Mouse (Mus musculus) spleen, postnatal 10 days (tissue): ENCODE results near the gene Dpysl5.
"Not testable (repeated sequence)": the region's sequence is repeated elsewhere in the genome, so short reads cannot be mapped to it uniquely, and the experiment has no call there.

Source experiments
- DNase-seq, 2 experiments: peaks; one replicate each; pipeline ENCODE4 v3.0.0; 2021 to 2022; ENCODE audit warnings: low spot score in 2 of 2

Gene Dpysl5

DNA sequence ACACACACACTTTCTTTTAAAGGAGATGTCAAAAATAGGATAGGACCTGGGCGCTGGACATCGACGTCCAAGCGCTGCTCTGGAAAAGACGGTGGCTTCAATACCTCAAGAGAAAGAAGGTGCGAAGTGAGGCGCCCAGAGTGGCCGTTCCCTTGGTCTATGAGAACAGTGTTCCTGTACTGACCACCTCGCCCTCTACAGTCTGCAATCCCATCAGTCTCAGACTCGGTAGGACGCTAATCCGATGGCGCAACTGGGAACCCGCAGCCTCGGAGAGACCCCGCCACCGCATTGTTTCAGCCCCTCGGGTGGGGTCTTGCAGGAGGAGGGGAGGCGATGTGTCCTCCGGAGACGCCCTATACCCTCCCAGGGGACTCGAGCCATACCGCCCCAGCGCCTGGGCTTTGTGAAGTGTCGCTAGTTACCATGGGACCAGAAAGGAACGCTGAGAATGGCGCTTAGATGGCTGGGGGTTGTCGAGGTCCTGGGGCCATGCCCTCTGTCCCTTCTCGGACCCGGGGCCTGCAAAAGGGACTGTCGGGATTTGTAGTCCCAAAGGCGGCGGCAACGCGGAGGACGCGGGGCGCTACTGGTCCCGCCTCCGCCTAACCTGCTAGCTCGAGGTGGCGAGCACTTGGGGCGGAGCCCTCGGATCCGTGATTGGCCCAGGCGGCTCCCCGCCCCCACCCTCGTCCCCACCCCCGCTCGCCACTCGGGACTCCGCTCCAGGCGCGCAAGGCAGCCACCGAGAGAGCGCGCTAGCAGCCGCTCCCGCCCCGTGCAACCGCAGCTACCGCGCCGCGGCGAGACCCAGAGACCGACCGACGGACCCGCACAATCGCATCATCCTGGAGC, at the start of gene Dpysl5:
Dpysl5 (plus strand) TSS at position 418 of the 855 bp plus-strand sequence.
- peak; percentile 20 to 53 for DNase-seq

DNA sequence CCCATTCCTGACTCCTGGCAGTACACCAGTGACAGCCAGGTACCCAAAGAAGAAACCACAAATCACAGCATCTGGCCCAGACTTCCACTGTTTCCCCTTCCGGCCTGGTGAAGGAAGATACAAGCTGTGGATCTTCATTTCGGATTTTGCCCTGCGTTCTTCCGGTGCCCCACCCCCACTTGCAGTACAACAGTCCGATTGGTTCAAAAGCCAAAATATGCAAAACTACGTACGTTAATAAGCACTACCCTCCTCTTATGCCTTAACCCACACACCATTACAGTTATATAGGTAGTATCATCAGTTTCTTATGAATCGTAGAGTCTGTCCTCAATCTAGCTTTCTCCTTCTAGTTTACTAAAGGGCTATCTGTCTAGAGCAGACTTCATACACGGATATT, 46.0 kb upstream of the Dpysl5 start:
- no peak for DNase-seq

DNA sequence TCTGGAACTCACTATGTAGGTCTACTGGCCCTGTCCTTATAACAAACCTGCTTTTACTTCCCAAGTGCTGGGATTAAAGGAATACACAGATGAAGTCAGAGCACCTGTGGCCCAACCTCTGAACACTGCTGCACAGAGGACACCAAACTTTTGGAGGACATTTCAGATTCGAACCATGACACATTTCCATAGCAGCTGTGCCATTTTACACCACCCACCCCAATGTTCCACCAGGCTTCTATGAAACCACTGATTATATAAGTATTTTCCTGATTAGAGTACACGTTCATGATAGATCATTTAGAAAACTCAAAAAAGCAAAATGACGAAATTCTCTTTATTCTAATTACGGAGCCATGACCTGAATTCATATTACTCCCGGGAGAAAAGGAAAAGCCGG, 45.4 kb upstream of the Dpysl5 start:
- no peak for DNase-seq

DNA sequence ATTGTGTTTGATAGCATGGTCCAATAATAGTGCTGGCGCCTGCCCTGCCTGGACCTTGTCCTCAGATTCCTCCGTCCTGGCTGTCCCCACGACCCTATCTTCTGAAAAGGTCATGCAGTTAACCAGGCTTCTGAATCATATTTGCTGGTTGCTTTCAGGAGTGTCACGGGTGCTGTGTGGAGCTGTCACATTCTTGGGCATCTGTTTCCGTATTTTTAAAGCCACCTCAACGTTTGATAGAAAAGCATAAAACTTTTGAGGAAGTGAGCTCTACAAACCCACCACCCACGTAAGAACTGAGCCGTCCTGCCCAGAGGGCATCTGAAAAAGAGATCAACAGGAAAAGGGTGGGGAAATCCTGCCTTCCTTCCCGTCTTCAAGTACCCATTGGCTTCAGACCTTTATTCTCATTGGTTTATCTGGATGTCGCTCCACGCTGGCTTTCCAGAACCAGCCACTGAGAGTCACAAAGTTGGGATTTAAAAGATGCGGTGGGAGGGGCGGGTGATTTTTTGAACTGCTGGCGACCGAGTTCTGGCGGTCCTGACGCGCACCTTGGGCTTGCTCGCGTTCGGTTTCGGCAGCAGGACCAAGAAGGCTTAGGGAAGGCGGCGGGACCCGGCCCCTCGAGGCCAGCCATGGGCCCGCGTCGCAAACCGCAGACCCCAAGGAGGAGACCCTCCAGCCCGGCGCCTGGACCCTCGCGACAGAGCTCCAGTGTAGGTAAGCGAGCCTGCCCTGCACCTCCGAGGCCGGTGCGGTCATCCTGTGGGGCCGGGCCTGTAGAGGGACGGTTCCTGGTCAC, 44.8 kb upstream of the Dpysl5 start, which contains the start of gene Cenpa:
Cenpa (plus strand) TSS at position 387 of the 805 bp plus-strand sequence.
- peak; percentile 84 to 91 for DNase-seq

DNA sequence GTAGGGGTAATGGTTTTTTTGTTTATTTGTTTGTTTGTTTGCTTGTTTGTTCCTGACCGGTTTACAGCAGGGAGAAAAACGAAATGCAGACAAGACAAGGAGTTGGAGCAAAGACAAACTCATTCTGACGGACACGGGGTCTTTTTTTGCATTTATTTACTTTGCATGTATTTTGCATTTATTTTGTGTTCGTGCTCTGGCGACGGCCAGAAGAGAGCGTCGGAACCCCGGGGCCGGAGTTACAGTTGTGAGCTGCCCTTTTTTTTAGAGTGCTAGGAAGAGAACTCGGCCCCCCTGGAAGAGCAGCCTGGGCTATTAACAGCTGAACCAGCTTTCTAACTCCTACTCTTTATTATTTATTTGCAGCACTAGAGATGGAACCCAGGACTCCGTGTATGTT, 44.1 kb upstream of the Dpysl5 start:
- DNase-seq = peak in 1 of 2 experiments; percentile 35

DNA sequence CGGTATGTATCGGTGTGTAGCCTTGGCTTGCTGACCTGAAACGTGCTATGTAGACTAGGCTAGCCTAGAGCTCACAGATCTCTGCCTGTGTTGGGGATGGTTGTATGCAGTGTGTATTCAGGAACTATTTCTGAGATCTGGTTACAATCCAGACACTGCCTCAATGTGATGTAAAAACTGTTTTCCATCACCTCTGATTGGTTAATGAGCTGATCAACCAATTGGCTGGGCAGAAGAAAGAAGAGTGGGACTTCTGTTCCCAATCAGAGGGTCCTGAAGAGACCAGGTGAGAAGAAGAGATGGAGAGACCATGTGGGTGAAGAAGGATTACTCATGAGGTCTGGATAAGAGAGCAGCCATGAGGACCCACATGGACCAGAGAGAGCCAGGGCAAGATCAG, 43.7 kb upstream of the Dpysl5 start:
- no peak for DNase-seq

DNA sequence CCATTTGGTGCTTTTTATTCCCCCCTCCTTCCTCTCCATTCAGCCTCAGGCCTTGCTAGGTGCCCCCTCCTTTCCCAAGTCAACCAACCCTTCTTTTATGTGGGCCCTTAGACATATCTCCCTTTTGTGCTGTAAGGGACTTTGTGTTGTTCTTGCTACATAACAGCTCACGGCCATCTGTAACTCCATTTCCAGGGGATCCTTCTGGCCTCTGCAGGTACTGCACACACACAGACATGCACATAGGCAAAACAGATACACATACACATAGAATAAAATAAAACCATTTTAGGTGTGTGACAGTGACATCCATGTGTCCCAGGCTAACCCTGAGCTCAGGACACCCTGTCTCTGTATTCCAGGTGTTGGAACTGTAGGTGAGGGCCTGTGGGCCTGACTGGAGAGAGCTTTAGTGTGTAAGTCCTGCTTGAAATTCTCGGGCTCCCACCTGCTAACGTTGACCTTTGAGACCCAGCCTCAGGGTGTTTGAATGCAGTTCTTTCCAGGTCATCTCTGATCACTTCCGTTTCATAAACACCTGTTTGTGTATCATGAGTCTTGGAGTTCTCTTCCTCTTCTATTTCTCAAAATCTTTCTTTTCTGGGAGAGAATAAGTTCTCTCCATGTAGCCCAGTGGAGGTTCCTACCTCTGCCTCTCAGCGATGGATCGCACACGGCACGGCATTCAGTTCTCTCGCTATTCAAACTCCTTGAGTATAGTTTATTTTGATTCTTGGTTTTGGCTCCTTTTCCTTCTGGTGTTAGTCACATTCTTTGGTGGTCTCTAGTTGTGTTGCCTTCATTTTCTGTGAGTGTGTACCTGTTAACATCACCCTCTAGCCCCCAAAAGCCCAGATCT, 42.5 kb upstream of the Dpysl5 start:
- DNase-seq = peak in 1 of 2 experiments; percentile 34

DNA sequence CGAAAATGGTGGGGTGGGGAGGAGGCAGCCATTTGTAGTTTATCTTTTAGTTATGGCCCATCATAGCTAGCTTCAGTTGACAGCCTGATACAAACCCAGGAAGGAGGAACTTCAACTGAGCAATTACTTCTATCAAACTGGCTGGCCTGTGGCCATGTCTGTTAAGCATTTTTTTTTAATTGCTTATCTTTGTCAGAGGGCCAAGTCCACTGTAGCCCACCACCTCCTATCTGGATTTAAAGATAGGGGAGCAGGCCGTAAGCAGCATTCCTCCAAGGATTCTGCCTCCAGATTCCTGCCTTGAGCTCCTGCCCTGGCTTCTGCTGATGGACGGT, 41.9 kb upstream of the Dpysl5 start:
- DNase-seq = no peak

DNA sequence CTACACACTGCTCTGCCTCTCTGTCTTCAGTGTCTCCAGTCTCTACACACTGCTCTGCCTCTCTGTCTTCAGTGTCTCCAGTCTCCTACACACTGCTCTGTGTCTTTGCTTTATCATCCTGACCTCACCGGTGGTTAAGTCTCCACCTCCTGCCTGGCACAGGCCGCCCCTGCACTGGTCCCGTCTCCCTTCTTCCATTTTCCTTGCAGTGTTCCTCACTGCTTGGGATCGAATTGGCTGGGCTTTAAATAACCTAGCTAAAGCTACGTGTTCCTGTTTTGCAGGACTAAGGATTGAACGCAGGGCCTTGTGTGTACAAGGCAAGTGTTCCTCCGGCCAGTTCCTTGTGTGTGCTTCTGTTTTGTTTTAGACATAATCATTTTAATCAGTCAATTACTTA, 41.3 kb upstream of the Dpysl5 start:
- DNase-seq = no peak

DNA sequence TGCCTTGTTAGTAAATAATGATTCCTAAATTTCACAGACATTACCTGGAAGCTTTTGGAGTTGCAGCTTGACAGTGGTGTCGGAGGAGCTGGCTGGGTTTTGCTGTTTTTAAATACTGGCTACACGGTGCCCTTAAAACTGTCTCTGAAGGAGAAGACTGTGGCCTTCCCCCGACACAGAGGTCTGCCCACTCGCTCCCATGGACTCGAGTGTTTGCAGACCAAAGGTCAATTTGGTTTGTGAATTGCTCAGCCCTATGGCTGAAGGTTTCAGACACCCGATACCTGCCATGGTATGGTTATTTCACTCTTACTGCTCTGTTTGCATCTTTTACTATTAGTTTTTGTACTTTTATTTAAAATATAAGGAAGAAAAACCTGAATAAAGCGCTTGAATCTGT, 37.4 kb upstream of the Dpysl5 start:
- DNase-seq = no peak

DNA sequence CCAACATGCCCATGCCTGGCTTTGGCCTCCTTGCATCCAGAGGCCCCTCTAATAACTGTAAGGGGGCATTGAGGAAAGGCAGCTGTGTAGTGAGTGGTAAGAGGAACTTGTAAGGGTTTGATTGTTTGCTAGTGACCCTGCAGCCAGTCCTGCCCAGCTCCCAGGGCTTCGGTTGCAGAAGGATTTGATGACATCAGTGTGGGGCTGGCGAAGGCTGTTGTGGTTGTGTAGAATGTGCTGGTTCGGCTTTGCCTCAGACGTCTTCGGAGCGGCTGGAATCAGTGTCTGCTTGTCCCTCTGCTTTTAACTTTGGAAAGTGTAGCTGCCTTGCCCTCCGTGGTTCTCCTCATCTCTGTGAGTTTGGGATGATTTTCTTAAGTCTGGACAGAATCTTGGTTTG, 34.6 kb upstream of the Dpysl5 start:
- DNase-seq = no peak

DNA sequence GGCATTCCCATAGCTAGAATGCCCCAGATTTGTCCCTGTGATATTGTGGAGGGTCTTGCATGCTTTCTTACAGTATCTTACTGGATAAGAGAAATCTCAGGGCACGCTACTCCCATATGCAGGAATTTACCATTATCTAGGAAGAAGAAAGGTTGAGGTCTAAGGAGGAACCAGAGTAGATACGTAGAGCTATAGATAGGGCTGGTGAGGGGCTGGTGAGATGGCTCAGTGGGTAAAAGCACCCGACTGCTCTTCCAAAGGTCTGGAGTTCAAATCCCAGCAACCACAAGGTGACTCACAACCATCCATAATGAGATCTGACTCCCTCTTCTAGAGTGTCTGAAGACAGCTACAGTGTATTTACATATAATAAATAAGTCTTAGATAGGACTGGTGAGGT, 33.3 kb upstream of the Dpysl5 start:
- not testable (repeated sequence) for DNase-seq

DNA sequence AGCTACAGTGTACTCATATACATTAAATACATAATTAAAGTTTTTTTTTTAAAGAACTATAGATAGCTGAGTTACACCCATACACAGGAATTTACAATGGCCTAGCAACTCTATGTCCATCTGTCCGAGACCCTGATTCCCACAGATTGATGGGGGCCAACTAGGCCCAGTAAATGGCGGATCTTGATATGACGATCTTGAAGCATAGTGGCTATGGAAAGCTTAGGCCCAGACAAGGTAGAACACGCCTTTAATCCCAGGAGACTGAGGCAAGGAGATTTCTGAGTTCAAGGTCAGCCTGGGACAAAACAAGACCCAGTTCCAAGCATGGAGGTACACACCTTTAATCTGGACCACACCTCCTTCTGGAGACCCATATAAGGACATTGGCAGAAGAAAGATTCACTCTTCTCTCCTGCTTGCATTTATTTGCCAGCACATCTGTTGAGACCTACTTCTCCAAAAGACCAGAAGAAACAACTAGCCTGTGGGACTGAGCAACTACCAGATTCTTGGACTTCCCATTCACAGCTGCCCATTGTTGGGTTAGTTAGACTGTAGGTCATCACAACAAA, 32.6 kb upstream of the Dpysl5 start:
- no peak for DNase-seq

DNA sequence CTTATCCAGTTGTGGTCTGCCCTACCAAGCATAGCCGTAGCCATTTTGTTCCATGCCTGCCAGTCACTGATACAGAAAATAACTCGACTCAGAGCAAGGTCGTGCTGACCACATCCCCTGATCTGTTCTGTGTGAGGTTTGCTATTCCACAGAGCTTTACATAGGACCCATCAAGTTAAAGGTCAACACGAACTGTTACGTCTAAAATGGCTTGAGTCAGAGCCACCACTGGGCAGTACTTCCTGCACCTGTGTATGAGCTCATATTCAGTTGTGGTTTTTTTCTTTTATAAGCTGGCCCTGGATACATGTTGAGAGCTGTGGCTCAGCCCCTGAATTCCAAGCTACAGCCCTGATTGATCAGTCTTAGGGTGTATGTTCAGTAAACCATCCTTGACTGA, 31.8 kb upstream of the Dpysl5 start:
- DNase-seq = no peak

DNA sequence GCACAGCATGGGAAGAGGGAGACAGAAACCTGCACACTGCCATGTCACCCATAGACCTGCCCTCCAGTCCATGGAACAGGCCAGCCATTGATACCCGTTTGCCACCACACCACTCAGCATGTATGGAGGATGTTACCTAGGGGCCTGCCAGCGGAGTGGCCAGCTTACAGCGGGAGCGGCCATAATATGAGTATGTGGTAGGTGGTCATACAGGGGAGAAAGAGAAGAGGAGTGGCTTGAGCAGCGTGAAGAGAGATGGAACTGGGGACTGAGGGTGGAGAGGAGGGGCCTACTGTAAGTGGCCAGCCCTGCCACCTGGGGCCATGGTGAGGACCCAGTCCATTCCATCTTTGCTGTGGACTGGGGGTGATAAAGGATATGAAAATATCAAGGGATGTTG, 29.4 kb upstream of the Dpysl5 start:
- no peak for DNase-seq

DNA sequence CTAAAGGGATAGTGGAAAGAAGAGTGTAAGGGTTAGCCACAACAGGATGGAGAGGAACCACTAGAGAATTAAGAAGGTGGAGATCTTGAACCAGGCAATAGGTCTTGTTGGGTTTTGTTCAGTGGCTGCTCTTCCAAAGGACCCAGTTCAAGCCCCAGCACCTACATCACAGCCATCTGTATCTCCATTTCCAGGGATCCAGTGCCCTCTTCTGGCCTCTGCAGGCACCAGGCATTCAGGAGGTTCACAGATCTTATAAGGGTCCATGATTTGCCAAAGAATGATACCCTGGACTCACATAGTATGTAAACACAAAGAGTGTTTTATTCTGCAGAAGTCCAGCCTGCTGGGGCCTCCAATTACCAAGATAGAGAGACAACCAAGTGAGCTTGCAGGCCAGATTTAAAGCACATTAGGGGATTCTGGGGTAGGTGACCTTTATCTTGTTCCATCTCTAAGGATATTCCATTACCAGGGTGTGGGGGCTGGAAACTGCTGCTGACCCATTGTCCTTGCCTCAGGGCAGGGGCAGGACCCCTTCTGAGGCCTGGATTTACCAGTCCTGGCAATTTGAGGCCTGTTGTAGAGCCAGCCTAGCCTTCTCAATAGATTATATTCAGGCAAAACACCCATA, 28.3 kb upstream of the Dpysl5 start:
- no peak for DNase-seq

DNA sequence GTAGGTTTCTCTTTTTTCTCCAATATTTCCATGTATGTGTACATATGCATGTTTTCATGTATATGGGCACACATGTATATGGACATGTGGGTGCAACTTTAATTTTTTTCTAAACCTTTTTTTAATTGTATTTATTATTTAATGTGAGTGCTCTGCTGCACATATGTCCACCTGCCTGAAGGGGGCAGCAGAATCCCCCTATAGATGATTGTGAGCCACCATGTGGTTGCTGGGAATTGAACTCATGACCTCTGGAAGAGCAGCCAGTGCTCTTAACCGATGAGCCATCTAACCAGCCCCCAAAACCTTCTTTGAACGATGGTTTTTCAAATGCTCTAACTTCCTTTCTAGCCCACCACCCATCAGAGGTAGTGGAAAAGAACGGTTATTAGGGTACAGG, 27.4 kb upstream of the Dpysl5 start:
- no peak for DNase-seq

DNA sequence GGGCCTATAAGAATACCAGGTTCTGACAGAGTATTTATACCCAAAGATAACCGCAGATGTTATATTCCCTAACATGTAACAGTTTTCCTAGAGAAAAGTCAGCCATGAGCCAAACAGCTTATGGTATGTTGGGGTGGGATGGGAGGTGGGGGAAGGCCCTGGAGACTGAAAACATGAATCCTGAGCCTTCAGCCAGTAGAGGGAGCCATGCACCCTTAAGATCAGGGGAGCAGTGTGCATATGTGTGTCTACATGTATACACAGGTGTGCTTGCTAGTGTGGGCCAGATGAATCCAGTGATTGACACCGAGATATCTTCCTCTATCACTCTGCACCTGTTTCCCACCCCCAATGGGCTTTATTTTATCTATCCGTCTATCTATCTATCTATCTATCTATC, 24.6 kb upstream of the Dpysl5 start:
- DNase-seq = no peak

DNA sequence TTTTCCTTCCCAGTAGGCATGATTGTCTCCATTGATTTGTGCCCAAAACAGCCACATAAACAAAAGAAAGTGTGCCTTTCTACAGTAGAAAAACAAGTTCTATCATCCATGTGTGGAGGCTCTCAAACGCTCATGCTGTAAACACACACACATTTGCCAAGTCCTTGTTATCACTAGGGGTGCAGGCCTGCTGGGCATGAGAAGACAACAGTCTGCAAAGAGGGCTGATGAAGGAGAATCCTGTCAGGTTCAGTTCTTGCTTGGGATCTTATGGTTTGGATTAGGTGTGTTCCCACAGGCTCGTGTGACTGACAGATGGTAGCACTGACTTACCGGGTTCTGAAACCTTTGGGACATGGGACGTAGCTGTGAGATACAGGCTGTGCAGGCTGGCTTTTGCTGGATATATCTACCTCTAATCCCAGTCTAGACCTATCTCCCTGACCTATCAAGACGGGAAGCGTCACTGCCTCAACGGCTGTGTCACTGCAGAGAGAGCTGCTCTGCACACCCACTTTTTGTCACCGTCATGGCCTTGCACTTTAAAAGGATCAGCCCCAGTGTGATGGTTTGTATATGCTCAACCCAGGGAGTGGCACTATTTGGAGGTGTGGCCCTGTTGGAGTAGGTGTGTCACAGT, 10.9 kb upstream of the Dpysl5 start:
- DNase-seq = no peak

DNA sequence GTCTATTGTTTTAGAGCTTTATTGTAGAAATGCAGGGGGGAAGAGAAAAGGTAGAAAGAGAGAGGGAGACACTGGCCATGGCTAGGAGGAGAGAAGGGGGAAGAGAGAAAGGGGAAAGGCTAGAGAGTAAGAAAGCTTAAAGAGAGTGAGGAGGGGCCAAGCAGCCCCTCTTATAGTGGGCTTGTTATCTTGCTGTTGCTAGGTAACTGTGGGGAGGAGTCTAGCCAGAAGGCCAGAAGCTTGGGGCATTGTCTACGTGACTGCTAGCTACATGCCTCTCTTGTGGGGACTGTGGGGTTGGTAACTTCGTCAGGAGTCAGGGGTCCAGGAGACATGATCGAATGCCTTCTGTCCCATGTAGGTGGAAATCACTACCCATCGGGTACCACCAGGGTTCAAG, 10.0 kb upstream of the Dpysl5 start:
- DNase-seq = not testable (repeated sequence)

DNA sequence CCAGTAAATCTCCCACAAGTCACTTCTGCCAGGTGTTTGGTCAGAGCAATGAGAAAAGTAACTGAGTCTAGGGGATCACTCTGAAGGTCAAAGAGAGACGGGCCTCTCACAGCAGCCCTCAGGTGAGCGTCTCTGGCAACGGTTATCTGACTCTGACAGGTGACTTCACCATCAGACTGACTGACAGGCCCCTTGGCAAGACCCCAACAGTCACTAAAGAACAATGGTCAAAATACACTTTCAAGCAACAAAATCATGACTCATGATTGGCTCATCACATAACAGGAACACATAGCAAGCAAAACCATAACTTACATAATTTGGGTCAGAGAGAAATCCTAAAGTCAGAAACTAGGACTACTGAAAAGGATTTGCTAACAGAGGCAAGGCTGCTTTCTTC, 9.5 kb upstream of the Dpysl5 start:
- DNase-seq = no peak
